Mouse (Mus musculus): Measurements from ENCODE around the gene 4930467E23Rik. TPM values are rescaled to one million over a fixed set of nuclear protein-coding genes. Genes with fewer than 3 reads are reported as not detected.
"Not testable (repeated sequence)": the region's sequence is repeated elsewhere in the genome, so short reads cannot be mapped to it uniquely, and the experiment has no call there.

Gene 4930467E23Rik
- polyA plus RNA-seq (2012; ENCODE audit: insufficient read depth, insufficient read length, missing spikeins) = not detected in 2 replicates

GRCm38 (mm10) chr8:19729276-19729675, at the start of gene 4930467E23Rik:
Gene 4930467E23Rik, plus strand, starts transcription at chr8:19729576.
- not testable (repeated sequence) for H3K4me1 ChIP-seq (ENCODE audit: control insufficient read depth, insufficient read depth, insufficient read length, low read length); H3K27ac ChIP-seq (replicated peaks; ENCODE audit: low read depth, low read length); H3K4me3 ChIP-seq (ENCODE audit: insufficient read depth, low read depth, low read length)

- not testable (repeated sequence) for H3K4me3 ChIP-seq (ENCODE audit: insufficient read depth, low read depth, low read length); H3K4me1 ChIP-seq (ENCODE audit: control insufficient read depth, insufficient read depth, insufficient read length, low read length); H3K27ac ChIP-seq (replicated peaks; ENCODE audit: low read depth, low read length)
Observed at GRCm38 (mm10) chr8:19682311-19682710, 47.1 kb upstream of the 4930467E23Rik start.

DNA sequence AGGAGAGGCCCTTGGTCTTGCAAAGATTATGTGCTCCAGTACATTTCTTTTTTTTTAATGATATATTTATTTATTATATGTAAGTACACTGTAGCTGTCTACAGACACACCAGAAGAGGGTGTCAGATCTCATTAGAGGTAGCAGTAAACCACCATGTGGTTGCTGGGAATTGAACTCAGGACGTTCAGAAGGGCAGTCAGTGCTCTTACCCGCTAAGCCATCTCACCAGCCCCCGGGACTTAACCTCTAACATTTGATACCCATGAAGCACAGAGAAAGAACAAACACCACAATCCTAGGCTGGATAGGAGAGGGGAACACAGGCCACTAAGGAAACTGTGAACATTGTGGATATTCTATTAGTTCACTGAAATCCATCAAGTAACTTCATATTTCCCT, 43.9 kb upstream of the 4930467E23Rik start:
- not testable (repeated sequence) for H3K4me3 ChIP-seq (ENCODE audit: insufficient read depth, low read depth, low read length); H3K4me1 ChIP-seq (ENCODE audit: control insufficient read depth, insufficient read depth, insufficient read length, low read length); H3K27ac ChIP-seq (replicated peaks; ENCODE audit: low read depth, low read length)

DNA sequence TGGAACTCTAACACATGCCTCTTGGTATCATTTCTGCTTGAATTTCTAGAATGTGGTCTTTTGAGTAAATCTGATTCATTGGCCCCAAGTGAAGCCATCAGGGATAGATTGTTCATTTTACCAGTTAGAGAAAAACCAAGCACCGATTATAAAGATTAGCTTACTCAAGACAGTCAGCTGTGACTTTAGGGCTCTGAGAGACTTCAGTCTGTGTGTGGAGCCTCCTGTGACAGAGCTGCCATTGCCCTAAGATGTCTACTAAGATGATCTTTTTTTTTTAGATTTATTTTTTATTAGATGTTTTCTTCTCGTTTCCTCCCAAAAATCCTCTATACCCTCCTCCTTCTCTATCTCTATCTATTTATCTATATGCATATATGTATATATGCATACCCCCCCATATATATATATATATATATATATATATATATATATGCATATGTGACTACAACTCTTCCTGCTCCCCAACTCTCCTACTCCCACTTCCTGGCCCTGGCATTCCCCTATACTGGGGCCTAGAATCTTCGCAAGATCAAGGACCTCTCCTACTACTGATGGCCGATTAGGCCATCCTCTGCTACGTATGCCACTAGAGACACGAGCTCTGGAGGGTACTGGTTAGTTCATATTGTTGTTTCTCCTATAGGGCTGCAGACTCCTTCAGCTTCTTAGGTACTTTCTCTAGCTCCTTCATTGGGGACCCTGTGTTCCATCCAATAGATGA, 40.4 kb upstream of the 4930467E23Rik start:
- H3K27ac ChIP-seq (replicated peaks; ENCODE audit: low read depth, low read length); H3K4me1 ChIP-seq (ENCODE audit: control insufficient read depth, insufficient read depth, insufficient read length, low read length); H3K4me3 ChIP-seq (ENCODE audit: insufficient read depth, low read depth, low read length): not testable (repeated sequence)

DNA sequence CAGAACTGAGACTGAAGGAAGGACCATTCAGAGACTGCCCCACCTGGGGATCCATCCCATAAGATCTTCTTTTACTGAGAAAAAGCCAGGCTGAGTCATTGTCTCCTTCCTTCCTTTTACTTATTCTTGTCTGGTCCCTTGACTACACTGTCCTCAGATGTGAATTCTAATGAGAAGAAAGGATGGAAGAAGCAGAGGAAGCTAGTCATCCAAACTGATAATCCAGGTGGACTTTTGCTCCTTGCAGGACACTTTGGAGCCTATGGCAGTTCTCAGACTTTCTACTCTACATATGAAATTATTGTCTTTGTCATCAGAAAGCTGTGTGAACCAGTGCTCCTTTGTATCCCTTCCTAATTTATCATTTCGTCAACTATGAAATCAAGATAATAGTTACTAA, 39.6 kb upstream of the 4930467E23Rik start:
- not testable (repeated sequence) for H3K27ac ChIP-seq (replicated peaks; ENCODE audit: low read depth, low read length); H3K4me1 ChIP-seq (ENCODE audit: control insufficient read depth, insufficient read depth, insufficient read length, low read length); H3K4me3 ChIP-seq (ENCODE audit: insufficient read depth, low read depth, low read length)

DNA sequence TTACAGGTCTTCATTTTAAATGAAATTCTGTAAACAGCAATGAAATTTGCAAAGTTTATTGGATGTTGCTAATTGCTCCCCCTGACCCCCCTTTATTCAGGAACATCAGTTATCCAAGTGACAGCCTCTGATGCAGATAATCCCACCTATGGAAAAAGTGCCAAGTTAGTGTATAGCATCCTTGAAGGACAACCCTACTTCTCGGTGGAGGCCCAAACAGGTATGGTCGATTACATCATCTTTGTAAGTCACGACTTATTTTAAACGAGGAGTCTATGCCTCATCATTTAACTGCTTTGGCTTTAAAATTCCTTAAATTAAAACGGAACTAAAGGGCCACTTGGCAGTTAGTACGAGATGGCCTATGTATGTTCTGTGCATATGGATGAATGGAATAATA, 38.0 kb upstream of the 4930467E23Rik start:
- H3K4me3 ChIP-seq (ENCODE audit: insufficient read depth, low read depth, low read length); H3K27ac ChIP-seq (replicated peaks; ENCODE audit: low read depth, low read length); H3K4me1 ChIP-seq (ENCODE audit: control insufficient read depth, insufficient read depth, insufficient read length, low read length): not testable (repeated sequence)

- H3K4me3 ChIP-seq (ENCODE audit: insufficient read depth, low read depth, low read length); H3K27ac ChIP-seq (replicated peaks; ENCODE audit: low read depth, low read length); H3K4me1 ChIP-seq (ENCODE audit: control insufficient read depth, insufficient read depth, insufficient read length, low read length): not testable (repeated sequence)
Observed at GRCm38 (mm10) chr8:19697497-19698077, 31.8 kb upstream of the 4930467E23Rik start.

DNA sequence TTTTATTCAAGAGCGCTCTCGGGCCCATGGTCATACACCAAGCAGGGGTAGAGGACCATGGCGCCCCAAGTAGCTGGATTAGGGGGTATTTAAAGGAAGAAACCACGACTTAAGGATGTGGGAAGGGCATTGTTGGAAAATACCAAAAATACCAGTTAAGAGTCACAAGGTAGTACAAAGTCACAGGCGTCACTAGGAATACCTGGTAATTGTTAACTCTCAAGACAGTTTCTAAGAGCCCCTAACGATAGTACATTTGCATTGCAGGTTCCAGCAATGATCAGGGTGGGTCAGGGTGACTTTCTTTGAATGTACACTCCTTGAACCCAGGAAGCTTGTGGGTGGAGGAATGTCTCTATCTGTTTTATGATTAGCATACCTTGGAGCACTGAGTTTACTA, 31.3 kb upstream of the 4930467E23Rik start:
- H3K4me3 ChIP-seq (ENCODE audit: insufficient read depth, low read depth, low read length); H3K4me1 ChIP-seq (ENCODE audit: control insufficient read depth, insufficient read depth, insufficient read length, low read length); H3K27ac ChIP-seq (replicated peaks; ENCODE audit: low read depth, low read length): not testable (repeated sequence)

DNA sequence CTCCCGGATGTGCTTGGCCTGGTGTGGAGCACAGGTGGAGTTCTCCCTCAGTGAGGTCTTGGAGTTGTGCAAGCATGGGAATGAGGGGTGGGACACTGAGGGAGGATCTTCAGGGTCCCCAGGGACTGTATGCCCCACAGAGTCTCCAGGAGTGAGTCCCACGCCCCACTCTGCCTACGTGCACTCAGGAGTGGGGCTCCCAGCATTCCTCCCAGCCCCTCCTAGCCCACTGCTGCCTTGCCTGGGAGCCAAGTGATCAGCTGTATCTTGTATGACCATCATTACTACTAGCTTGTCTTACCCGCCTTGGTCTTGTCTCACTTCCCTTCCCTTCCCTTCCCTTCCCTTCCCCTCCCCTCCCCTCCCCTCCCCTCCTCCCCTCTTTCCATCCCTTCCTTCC, 30.7 kb upstream of the 4930467E23Rik start:
- not testable (repeated sequence) for H3K4me3 ChIP-seq (ENCODE audit: insufficient read depth, low read depth, low read length)

DNA sequence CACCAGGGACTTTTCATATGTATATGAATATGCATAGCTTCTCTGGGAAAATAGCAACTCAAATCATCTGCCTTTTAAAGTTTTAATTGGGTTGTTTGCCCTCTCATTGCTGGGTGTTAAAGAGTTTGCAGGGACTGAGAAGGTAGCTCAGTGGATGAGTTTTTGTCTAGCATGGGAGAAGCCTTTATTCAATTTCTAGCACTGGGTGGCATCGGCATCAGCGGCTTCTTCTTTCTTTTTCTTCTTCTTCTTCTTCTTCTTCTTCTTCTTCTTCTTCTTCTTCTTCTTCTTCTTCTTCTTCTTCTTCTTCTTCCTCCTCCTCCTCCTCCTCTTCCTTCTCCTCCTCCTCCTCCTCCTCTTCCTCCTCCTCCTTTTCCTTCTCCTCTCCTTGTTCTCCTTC, 28.1 kb upstream of the 4930467E23Rik start:
- not testable (repeated sequence) for H3K4me1 ChIP-seq (ENCODE audit: control insufficient read depth, insufficient read depth, insufficient read length, low read length); H3K4me3 ChIP-seq (ENCODE audit: insufficient read depth, low read depth, low read length); H3K27ac ChIP-seq (replicated peaks; ENCODE audit: low read depth, low read length)

More for the DNA sequence above, 30.7 kb upstream of the 4930467E23Rik start:
- not testable (repeated sequence) for H3K4me1 ChIP-seq (ENCODE audit: control insufficient read depth, insufficient read depth, insufficient read length, low read length); H3K27ac ChIP-seq (replicated peaks; ENCODE audit: low read depth, low read length)

DNA sequence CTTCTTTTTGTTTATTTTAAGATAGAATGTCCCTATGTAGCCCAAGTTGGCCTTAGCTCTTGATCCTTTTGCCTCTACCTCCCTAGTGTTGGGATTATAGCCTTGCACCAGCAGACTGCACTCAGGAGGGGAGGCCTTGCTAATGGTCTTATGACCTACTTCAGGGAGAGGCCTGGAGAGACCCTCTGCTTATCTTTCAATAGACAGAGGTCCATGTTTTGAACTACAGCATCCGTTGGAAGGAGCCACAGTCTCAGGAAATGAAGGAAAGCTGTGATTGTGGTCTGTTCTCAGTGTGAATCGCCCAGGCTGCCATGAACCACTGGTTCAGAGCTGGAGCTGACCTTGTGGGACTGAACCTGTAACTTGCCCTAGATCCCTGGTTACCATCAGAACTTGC, 27.1 kb upstream of the 4930467E23Rik start:
- not testable (repeated sequence) for H3K27ac ChIP-seq (replicated peaks; ENCODE audit: low read depth, low read length); H3K4me3 ChIP-seq (ENCODE audit: insufficient read depth, low read depth, low read length); H3K4me1 ChIP-seq (ENCODE audit: control insufficient read depth, insufficient read depth, insufficient read length, low read length)

GRCm38 (mm10) chr8:19702972-19703709, 26.2 kb upstream of the 4930467E23Rik start:
- not testable (repeated sequence) for H3K4me3 ChIP-seq (ENCODE audit: insufficient read depth, low read depth, low read length); H3K4me1 ChIP-seq (ENCODE audit: control insufficient read depth, insufficient read depth, insufficient read length, low read length); H3K27ac ChIP-seq (replicated peaks; ENCODE audit: low read depth, low read length)

DNA sequence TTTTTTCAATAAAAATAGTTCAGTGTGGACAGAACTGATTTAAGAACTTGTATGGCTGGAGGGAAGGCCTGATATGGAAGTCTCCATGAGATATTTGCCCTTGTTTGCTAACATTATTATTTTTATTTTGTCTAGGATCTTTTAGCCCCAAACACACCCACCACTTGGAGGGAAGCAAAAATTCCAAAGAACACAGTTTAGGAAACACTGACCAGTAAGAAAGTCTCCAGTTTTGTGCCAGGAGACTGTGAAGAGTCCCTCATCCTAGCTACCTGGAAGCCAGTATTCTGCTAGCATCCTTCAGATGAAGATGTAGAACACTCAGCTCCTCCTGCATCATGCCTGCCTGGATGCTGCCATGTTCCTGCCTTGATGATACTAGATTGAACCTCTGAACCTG, 25.5 kb upstream of the 4930467E23Rik start:
- not testable (repeated sequence) for H3K4me1 ChIP-seq (ENCODE audit: control insufficient read depth, insufficient read depth, insufficient read length, low read length); H3K27ac ChIP-seq (replicated peaks; ENCODE audit: low read depth, low read length); H3K4me3 ChIP-seq (ENCODE audit: insufficient read depth, low read depth, low read length)

DNA sequence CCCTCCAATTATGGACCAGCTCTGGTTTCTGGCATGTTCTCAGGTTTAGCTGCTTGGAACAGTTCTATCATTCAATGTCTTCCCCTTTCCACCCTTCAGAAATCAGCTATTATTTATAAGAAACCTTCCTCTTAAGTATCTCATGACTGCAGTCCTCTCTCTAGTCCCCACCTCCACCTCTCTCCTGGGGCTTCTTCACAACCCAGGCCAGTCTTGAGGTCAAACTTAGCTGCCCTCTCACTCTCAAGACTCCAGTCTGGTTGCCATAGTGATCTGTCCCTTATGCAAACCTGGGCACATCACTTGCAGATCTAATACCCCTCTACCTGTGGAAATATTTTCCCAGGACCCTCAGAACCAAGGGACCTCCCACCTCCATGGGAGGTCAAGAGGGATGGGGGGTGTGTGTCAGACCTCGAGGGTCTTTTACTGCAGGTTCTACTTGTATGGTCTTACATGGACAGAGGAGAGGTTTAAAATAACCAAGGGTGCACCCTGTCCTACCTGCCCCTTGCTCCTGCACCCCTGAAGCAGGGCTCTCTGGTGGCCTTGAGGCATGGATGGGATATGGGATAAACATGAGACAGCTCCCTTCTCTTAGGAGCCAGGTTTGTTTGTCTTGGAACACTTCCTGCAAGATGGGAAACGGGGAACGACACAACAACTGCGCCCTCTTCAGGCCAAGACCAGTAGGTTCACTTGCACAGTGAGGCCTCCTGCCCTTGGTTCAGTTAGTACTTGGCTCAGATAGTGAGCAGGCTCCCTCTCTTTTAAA, 24.7 kb upstream of the 4930467E23Rik start:
- H3K27ac ChIP-seq (replicated peaks; ENCODE audit: low read depth, low read length); H3K4me1 ChIP-seq (ENCODE audit: control insufficient read depth, insufficient read depth, insufficient read length, low read length); H3K4me3 ChIP-seq (ENCODE audit: insufficient read depth, low read depth, low read length): not testable (repeated sequence)

DNA sequence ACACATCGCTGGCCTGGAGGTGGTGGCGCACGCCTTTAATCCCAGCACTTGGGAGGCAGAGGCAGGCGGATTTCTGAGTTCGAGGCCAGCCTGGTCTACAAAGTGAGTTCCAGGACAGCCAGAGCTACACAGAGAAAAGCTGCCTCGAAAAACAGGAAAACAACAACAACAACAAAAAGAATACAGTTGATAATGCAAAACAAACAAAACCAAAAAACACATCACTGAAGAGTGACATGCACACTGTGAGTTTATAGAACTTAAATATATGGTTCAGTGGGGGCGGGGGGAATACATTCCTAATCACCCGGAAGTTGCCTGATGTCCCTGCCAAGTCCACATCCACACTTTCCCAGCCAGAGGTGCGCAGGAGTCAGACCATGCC, 24.2 kb upstream of the 4930467E23Rik start:
- not testable (repeated sequence) for H3K27ac ChIP-seq (replicated peaks; ENCODE audit: low read depth, low read length); H3K4me3 ChIP-seq (ENCODE audit: insufficient read depth, low read depth, low read length); H3K4me1 ChIP-seq (ENCODE audit: control insufficient read depth, insufficient read depth, insufficient read length, low read length)
